9 mouse cellular contexts compared by ENCODE assay signal in the genomic region with DNA sequence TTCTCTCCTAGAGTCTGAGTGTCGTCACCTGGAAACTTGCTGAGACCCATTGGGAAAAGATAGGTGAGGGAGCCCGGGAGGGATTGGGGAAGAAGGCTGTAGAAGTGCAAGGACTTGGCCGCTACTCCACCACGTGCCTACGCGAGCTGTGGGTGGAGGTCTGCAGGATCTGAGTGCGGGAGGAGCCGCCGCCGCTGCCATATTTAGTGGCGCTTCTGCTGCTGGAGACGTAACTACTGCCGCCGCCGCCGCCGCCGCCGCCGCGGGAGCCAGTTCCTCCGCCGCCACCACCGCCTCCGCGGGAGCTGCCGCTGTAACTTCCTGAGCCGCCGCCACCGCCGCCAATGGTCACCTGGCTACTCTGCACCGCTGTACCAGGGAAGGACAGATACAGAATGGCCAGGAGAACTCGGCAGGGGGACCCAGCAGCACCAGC. TPM values are rescaled to one million over a fixed set of nuclear protein-coding genes. Genes with fewer than 3 reads are reported as not detected.
A peak's percentile ranks its signal among the peaks of the same experiment; 100 is the strongest.
DNase-seq lines count a peak whose midpoint lies in the region; ATAC-seq and TF ChIP-seq lines count a peak whose summit lies in the region.
"Had no signal": no experiment of that assay in that cellular context is flagged by ENCODE, and none has a peak within 500 bp of the region (broad histone marks: within the 10 kb centered on the region; RNA-seq: fewer than 3 reads in every experiment).

No protein-coding gene starts in this region.

- H3K27me3 ChIP-seq in heart, embryonic 14.5 days (ENCODE audit: control insufficient read depth, insufficient read depth, low read length), result peaks cover 49% of the 10 kb centered on the region
- H3K27me3 ChIP-seq in kidney, embryonic 15.5 days, result peaks cover 67% of the 10 kb centered on the region
- peaks cover 69% of the 10 kb centered on the region for H3K27me3 ChIP-seq in liver, embryonic 15.5 days

- H3K36me3 ChIP-seq in heart, embryonic 14.5 days (ENCODE audit: control insufficient read depth, insufficient read depth, low read length), result no peaks in the 10 kb centered on the region
- H3K36me3 ChIP-seq in kidney, embryonic 15.5 days, result no peaks in the 10 kb centered on the region
- H3K36me3 ChIP-seq in liver, embryonic 15.5 days (replicated peaks), result no peaks in the 10 kb centered on the region

- intact Hi-C loops in gastrocnemius, adult 2 months (cut with DNase I), result no loop called here

- peak overlapping the region; percentile 86 for H3K4me2 ChIP-seq in heart, embryonic 14.5 days (ENCODE audit: low read length)
- peak overlapping the region; percentile 89 for H3K4me2 ChIP-seq in kidney, embryonic 15.5 days
- H3K4me2 ChIP-seq in liver, embryonic 15.5 days, result peak overlapping the region; percentile 55

- peak overlapping the region; percentile 66 for H3K4me3 ChIP-seq in gastrocnemius, adult 2 months
- peak overlapping the region; percentile 36 for H3K4me3 ChIP-seq in cortical plate, adult 2 months (ENCODE audit: insufficient read depth, low read length)
- peak overlapping the region; percentile 37 to 48 for H3K4me3 ChIP-seq in heart, embryonic 14.5 days (ENCODE audit: control insufficient read depth in 1 of 2, insufficient read depth in 1 of 2, low read depth in 1 of 2, low read length in 2 of 2)
- peak overlapping the region; percentile 45 for H3K4me3 ChIP-seq in kidney, embryonic 15.5 days (replicated peaks)
- peak overlapping the region; percentile 17; the same call in 1 of the 2 replicates for H3K4me3 ChIP-seq in liver, embryonic 15.5 days (replicated peaks)

- ATAC-seq in heart, embryonic 14.5 days (ENCODE audit: insufficient number of reproducible peaks, insufficient read depth, low FRiP score, low read depth), result no peak
- ATAC-seq in kidney, embryonic 15.5 days (replicated peaks; ENCODE audit: low FRiP score), result no peak
- no peak for ATAC-seq in liver, embryonic 15.5 days (ENCODE audit: insufficient read depth)

- H3K9me3 ChIP-seq in heart, embryonic 14.5 days (ENCODE audit: control insufficient read depth, low read length), result no peaks in the 10 kb centered on the region
- no peaks in the 10 kb centered on the region for H3K9me3 ChIP-seq in kidney, embryonic 15.5 days (replicated peaks)
- no peaks in the 10 kb centered on the region for H3K9me3 ChIP-seq in liver, embryonic 15.5 days (replicated peaks)

- H3K27ac ChIP-seq in gastrocnemius, adult 2 months, result no peak overlapping the region
- H3K27ac ChIP-seq in cortical plate, adult 2 months (ENCODE audit: insufficient read depth, low read length), result no peak overlapping the region
- H3K27ac ChIP-seq in heart, embryonic 14.5 days (replicated peaks in 1 of 2; ENCODE audit: control insufficient read depth in 1 of 2, insufficient read depth in 1 of 2, low read depth in 2 of 2, low read length in 2 of 2), result no peak overlapping the region
- 0 out of 2 replicates have a peak overlapping the region, but pooled peaks have one; percentile 22 for H3K27ac ChIP-seq in kidney, embryonic 15.5 days
- no peak overlapping the region for H3K27ac ChIP-seq in liver, embryonic 15.5 days (replicated peaks)

- peak; percentile 44 for DNase-seq in gastrocnemius, adult 2 months
- no peak for DNase-seq in gastrocnemius, adult 8-10 months (ENCODE audit: low spot score in 2 of 2)
- peak; percentile 63 for DNase-seq in neural tube, embryonic 10.5 days (ENCODE audit: extremely low spot score, low spot score)
- DNase-seq in thymus, postnatal 4 days, result peak; percentile 66

- WGBS in heart, embryonic 14.5 days, result under 1% methylated on average over 33 of the region's 33 CpGs
- WGBS in kidney, embryonic 15.5 days, result under 1% methylated on average over 33 of the region's 33 CpGs
- under 1% methylated on average over 33 of the region's 33 CpGs for WGBS in liver, embryonic 15.5 days (ENCODE audit: insufficient replicate concordance)

- peak overlapping the region; percentile 38 for H3K9ac ChIP-seq in heart, embryonic 14.5 days (ENCODE audit: low read length)
- peak overlapping the region; percentile 21; the same call in 1 of the 2 replicates for H3K9ac ChIP-seq in kidney, embryonic 15.5 days
- no peak overlapping the region for H3K9ac ChIP-seq in liver, embryonic 15.5 days

- H3K4me1 ChIP-seq in cortical plate, adult 2 months (ENCODE audit: control insufficient read depth, insufficient read depth, low read length), result peaks cover 2% of the 10 kb centered on the region; the same call in 1 of the 2 replicates
- H3K4me1 ChIP-seq in heart, embryonic 14.5 days (ENCODE audit: control insufficient read depth in 2 of 2, insufficient read depth in 2 of 2, low read length in 2 of 2), result peaks cover 0 to 6% of the 10 kb centered on the region in 2 experiments; a peak in 1 of 4 replicates
- H3K4me1 ChIP-seq in kidney, embryonic 15.5 days, result peaks cover 27% of the 10 kb centered on the region
- no peaks in the 10 kb centered on the region for H3K4me1 ChIP-seq in liver, embryonic 15.5 days (replicated peaks)

- no peak for TF ChIP-seq CTCF in gastrocnemius, adult 2 months (IDR thresholded peaks at IDR 0.05)
- no peak for TF ChIP-seq CTCF in cortical plate, adult 2 months (IDR thresholded peaks at IDR 0.05; ENCODE audit: extremely low read depth, insufficient read depth, low read length)

- no peak for TF ChIP-seq POLR2A in cortical plate, adult 2 months (IDR thresholded peaks at IDR 0.05; ENCODE audit: extremely low read depth, insufficient read depth, low read length)

RNA-seq across cellular contexts. Expression of a gene that starts 9.2 kb away (rescaled TPM):
- total RNA-seq in gastrocnemius, adult 2 months (2021), result not detected
- not detected for total RNA-seq in gastrocnemius, adult 8-10 months (2022)
- polyA plus RNA-seq in cortical plate, adult 2 months (2012; rRNA removed), result 2.8 and 3.9 TPM in 2 replicates
- polyA plus RNA-seq in heart, embryonic 14.5 days (2014; fragmentation: Nextera tagmentation; extraction: Ambion mirVana), result 0.31 and 0.55 TPM in 2 replicates
- polyA plus RNA-seq in kidney, embryonic 15.5 days (2015; fragmentation: Nextera tagmentation; extraction: Ambion mirVana), result 1.4 and 6.7 TPM in 2 replicates
- polyA plus RNA-seq in liver, embryonic 15.5 days (2015; fragmentation: Nextera tagmentation; extraction: Ambion mirVana), result 0.08 and 0.70 TPM in 2 replicates

RNA-seq across cellular contexts. Expression of a gene that starts 9.8 kb away (rescaled TPM):
- not detected for total RNA-seq in gastrocnemius, adult 2 months (2021)
- total RNA-seq in gastrocnemius, adult 8-10 months (2022), result not detected
- polyA plus RNA-seq in cortical plate, adult 2 months (2012; rRNA removed), result 4.8 and 6.3 TPM in 2 replicates
- polyA plus RNA-seq in heart, embryonic 14.5 days (2014; fragmentation: Nextera tagmentation; extraction: Ambion mirVana), result not detected in 2 replicates
- 0.05 and 0.72 TPM in 2 replicates for polyA plus RNA-seq in kidney, embryonic 15.5 days (2015; fragmentation: Nextera tagmentation; extraction: Ambion mirVana)
- 0.22 TPM in 1 of 2 replicates, not detected in the other for polyA plus RNA-seq in liver, embryonic 15.5 days (2015; fragmentation: Nextera tagmentation; extraction: Ambion mirVana)

RNA-seq across cellular contexts. Expression of a gene that starts 33.0 kb away (rescaled TPM):
- not detected for total RNA-seq in gastrocnemius, adult 2 months (2021)
- total RNA-seq in gastrocnemius, adult 8-10 months (2022), result not detected
- polyA plus RNA-seq in cortical plate, adult 2 months (2012; rRNA removed), result not detected in 2 replicates
- not detected in 2 replicates for polyA plus RNA-seq in heart, embryonic 14.5 days (2014; fragmentation: Nextera tagmentation; extraction: Ambion mirVana)
- polyA plus RNA-seq in kidney, embryonic 15.5 days (2015; fragmentation: Nextera tagmentation; extraction: Ambion mirVana), result not detected in 2 replicates
- polyA plus RNA-seq in liver, embryonic 15.5 days (2015; fragmentation: Nextera tagmentation; extraction: Ambion mirVana), result not detected in 2 replicates
- total RNA-seq: left cerebral cortex, postnatal 10 days had no signal

RNA-seq across cellular contexts. Expression of a gene that starts 41.8 kb away (rescaled TPM):
- total RNA-seq in gastrocnemius, adult 2 months (2021), result not detected
- not detected for total RNA-seq in gastrocnemius, adult 8-10 months (2022)
- polyA plus RNA-seq in cortical plate, adult 2 months (2012; rRNA removed), result 0.08 and 0.53 TPM in 2 replicates
- not detected in 2 replicates for polyA plus RNA-seq in heart, embryonic 14.5 days (2014; fragmentation: Nextera tagmentation; extraction: Ambion mirVana)
- not detected in 2 replicates for polyA plus RNA-seq in kidney, embryonic 15.5 days (2015; fragmentation: Nextera tagmentation; extraction: Ambion mirVana)
- not detected in 2 replicates for polyA plus RNA-seq in liver, embryonic 15.5 days (2015; fragmentation: Nextera tagmentation; extraction: Ambion mirVana)

RNA-seq across cellular contexts. Expression of a gene that starts 57.6 kb away (rescaled TPM):
- not detected for total RNA-seq in gastrocnemius, adult 2 months (2021)
- not detected for total RNA-seq in gastrocnemius, adult 8-10 months (2022)
- 1.4 and 1.5 TPM in 2 replicates for polyA plus RNA-seq in cortical plate, adult 2 months (2012; rRNA removed)
- polyA plus RNA-seq in heart, embryonic 14.5 days (2014; fragmentation: Nextera tagmentation; extraction: Ambion mirVana), result not detected in 2 replicates
- polyA plus RNA-seq in kidney, embryonic 15.5 days (2015; fragmentation: Nextera tagmentation; extraction: Ambion mirVana), result not detected in 2 replicates
- not detected in 2 replicates for polyA plus RNA-seq in liver, embryonic 15.5 days (2015; fragmentation: Nextera tagmentation; extraction: Ambion mirVana)

Comparison
In these comparisons a context has a peak if more than half of its experiments do, and no peak if none do; other contexts are left out.
1. DNase-seq: peak in gastrocnemius, adult 2 months (single experiment), neural tube, embryonic 10.5 days (single experiment) and thymus, postnatal 4 days (single experiment); none in gastrocnemius, adult 8-10 months (0 of 2).
2. Peak in every context shown above with its lines, with median percentiles within 50 percentile points of each other: H3K4me3 ChIP-seq and H3K4me2 ChIP-seq.